Mouse (Mus musculus): ENCODE measurements at regions not wholly inside any gene's neighbourhood (a gene's known extent, or its start where the extent isn't known, plus 50 kb on each side); places are given as distances from the start of the nearest gene placed in this dataset.

DNA sequence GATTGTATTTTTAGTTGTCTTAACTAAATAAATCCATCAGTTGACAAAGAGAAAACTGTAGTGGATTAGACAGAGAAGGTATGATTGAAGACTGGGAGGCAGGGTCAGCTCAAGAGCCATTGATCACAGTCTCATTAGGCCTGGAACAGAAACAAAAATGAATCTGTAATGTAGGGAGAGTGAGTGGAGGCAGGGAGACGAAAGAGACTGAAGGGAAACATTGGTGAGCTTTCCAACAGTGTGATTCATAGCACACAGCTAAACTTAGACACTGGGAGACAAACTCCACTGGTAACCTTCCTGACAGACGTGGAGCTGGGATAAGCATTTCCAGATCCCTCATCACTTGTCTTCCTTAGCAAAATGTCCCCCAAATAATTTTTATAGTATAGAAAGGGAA lies 372.1 kb upstream of the Fam92a start:
- H3K4me2 ChIP-seq (replicated peaks), result no peak overlapping the region
- H3K36me3 ChIP-seq, result no peaks in the 10 kb centered on the region
- H3K9ac ChIP-seq, result no peak overlapping the region
- ATAC-seq (ENCODE audit: low FRiP score, low read depth), result no peak
- WGBS, result 43% methylated on average over 2 of the region's 2 CpGs
- H3K27ac ChIP-seq, result no peak overlapping the region
- H3K9me3 ChIP-seq, result no peaks in the 10 kb centered on the region
- H3K4me3 ChIP-seq, result no peak overlapping the region
- no peaks in the 10 kb centered on the region for H3K27me3 ChIP-seq (replicated peaks)
- H3K4me1 ChIP-seq, result peaks cover 7% of the 10 kb centered on the region; the same call in 1 of the 2 replicates

DNA sequence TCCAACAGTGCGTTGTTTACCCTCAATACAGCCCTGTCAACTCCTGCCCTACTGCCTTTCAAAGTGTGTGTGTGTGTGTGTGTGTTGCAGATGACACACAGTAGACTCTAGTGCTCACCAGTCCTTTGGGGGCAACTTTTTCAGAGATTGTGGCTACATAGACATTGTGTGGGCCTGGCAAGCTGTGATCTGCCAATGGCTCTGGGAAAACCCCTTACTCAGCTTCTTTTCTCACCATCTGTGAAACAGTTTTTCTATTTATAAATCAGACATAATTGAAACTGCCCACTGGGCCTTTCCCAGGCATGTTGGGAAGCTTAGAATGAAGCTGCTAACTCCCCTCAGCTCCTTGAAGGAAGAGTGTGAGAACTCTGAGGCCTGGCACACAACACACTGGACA lies 369.7 kb upstream of the Fam92a start:
- H3K4me1 ChIP-seq, result peaks cover 15% of the 10 kb centered on the region; the same call in 1 of the 2 replicates
- no peak overlapping the region for H3K9ac ChIP-seq
- no peak overlapping the region for H3K4me3 ChIP-seq
- WGBS, result 93% methylated on average over 1 of the region's 1 CpGs
- no peaks in the 10 kb centered on the region for H3K27me3 ChIP-seq (replicated peaks)
- no peak for ATAC-seq (ENCODE audit: low FRiP score, low read depth)
- H3K27ac ChIP-seq, result no peak overlapping the region
- no peaks in the 10 kb centered on the region for H3K36me3 ChIP-seq
- H3K9me3 ChIP-seq, result no peaks in the 10 kb centered on the region
- no peak overlapping the region for H3K4me2 ChIP-seq (replicated peaks)

DNA sequence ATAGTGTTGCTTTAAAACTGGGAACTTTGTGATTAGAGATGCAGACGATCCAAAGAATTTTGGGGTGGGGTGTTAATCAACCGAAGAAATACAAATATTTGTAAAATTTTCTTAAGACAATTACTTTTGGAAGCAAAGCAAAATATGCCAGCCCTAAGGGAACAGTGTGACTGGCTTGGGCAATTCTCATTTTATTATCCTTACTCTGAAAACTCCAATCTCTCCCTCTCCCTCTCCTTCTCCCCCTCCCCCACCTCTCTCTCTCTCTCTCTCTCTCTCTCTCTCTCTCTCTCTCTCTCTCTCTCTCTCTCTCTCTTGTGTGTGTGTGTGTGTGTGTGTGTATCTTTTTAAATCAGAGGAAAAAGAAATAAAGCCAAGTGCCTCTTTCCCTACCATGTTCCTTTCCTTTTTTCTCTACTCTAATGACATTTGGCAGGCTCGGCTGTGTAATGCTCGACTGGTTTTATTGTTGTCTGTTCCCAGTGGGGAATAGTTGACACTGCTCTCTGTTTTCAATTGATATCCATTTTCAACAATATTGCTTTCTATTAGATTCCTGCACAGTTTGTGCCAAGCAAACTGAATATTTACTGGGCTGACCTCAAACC lies 367.5 kb upstream of the Fam92a start:
- Histone ChIP-seq H3K27ac (0 out of 2 replicates have a peak overlapping the region, but pooled peaks have one; percentile 22), H3K4me3 (no peak overlapping the region), H3K27me3 (replicated peaks) (no peaks in the 10 kb centered on the region), H3K36me3 (no peaks in the 10 kb centered on the region), H3K4me2 (replicated peaks) (peak overlapping the region; percentile 46), H3K4me1 (peaks cover 17% of the 10 kb centered on the region), H3K9ac (no peak overlapping the region), H3K9me3 (no peaks in the 10 kb centered on the region)
- peak; percentile 70 for ATAC-seq (ENCODE audit: low FRiP score, low read depth)
- 21% methylated on average over 4 of the region's 4 CpGs for WGBS

DNA sequence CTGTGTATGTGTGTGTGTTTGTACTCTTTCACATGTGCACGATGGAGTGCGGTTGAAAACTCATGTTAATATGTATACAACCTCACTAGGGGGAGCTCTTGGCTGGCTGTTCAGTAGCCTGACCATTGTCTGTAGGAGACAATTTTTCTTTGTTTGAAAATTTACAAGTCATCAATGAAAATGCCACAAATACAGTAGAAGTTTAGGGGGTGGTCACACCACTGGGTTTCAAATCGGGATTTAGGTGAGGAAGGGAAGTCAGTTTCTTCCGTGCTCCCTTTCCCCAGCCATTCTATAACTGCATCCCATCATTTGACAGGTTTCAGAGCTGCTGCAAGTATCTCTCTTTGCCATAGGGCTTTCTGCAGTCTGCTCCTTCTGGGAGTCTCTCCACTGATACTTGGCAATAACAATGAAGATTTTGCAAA lies 366.9 kb upstream of the Fam92a start:
- WGBS, result 9% methylated on average over 4 of the region's 4 CpGs

DNA sequence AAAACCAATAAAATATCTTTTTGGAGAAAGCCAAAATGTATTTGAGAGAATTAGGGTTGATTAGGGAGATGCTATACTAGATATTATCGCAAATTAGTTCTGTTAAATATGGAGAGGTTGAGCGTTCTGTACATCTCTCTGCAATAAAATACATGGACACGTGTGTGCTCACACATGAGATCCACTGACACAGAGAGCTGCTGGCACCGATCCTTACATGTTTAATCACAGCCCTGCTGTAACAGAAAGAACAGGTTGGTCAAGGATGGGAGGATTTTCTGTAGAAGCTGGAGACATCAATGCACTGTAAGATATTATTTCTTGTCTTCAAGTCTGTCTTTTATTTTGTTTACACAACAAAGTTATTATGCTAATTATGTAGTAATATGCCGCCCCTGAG lies 366.2 kb upstream of the Fam92a start:
- no peaks in the 10 kb centered on the region for H3K9me3 ChIP-seq
- H3K27ac ChIP-seq, result no peak overlapping the region
- H3K4me2 ChIP-seq (replicated peaks), result no peak overlapping the region
- peaks cover 18% of the 10 kb centered on the region for H3K4me1 ChIP-seq
- WGBS, result 63% methylated on average over 5 of the region's 5 CpGs
- H3K36me3 ChIP-seq, result no peaks in the 10 kb centered on the region
- H3K27me3 ChIP-seq (replicated peaks), result no peaks in the 10 kb centered on the region
- ATAC-seq (ENCODE audit: low FRiP score, low read depth), result no peak
- no peak overlapping the region for H3K9ac ChIP-seq
- H3K4me3 ChIP-seq, result no peak overlapping the region

More for the DNA sequence above, 366.9 kb upstream of the Fam92a start:
- Histone ChIP-seq H3K27me3 (replicated peaks) (no peaks in the 10 kb centered on the region), H3K4me2 (replicated peaks) (peak overlapping the region; percentile 46), H3K9ac (no peak overlapping the region), H3K4me1 (peaks cover 18% of the 10 kb centered on the region), H3K9me3 (no peaks in the 10 kb centered on the region), H3K4me3 (no peak overlapping the region), H3K36me3 (no peaks in the 10 kb centered on the region), H3K27ac (peak overlapping the region; percentile 22; the same call in 1 of the 2 replicates)
- peak; percentile 72 for ATAC-seq (ENCODE audit: low FRiP score, low read depth)

DNA sequence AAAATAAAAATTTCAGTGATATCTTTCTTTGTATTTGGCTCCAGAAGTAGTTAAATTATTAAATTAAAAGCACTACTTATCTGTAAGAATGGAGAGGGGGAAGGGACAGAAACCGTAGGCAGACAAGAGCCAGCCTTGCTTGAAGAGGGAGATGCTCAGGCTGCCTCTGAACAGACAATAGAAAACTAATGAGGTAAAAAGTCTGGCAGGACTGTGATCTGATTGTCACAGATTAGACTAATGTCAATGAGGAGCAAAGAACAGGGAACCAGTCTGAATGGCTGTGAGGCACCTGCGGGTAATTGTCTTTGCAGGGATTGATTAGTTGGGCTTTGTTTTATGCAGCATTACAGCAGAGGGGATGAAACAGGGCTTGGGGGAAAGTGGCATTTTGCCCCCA lies 362.3 kb upstream of the Fam92a start:
- no peak overlapping the region for H3K9ac ChIP-seq
- peaks cover 14% of the 10 kb centered on the region for H3K4me1 ChIP-seq
- no peaks in the 10 kb centered on the region for H3K36me3 ChIP-seq
- 11% methylated on average over 2 of the region's 2 CpGs for WGBS
- no peaks in the 10 kb centered on the region for H3K27me3 ChIP-seq (replicated peaks)
- H3K9me3 ChIP-seq, result no peaks in the 10 kb centered on the region
- H3K27ac ChIP-seq, result no peak overlapping the region
- 0 out of 2 replicates have a peak, but pooled peaks have one; percentile 29 for ATAC-seq (ENCODE audit: low FRiP score, low read depth)
- H3K4me2 ChIP-seq (replicated peaks), result no peak overlapping the region
- no peak overlapping the region for H3K4me3 ChIP-seq

DNA sequence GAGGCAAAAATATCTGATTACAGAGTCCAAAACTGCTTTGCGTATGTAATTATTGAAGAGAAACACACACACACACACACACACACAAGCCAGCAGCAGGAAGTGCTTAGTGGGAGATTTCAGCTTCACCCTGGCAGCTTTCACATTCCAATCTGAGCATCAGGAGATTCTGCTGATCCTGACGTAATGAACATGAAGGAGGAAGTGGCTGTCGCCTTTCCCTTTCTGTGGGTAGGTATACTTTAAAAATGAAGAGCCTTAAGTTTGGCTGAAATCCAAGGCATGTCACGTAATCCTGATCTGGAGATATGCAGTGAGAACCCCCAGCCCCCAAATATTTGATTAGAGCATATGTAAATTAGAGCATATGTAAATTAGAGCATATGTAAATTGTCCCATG lies 361.1 kb upstream of the Fam92a start:
- peaks cover 10% of the 10 kb centered on the region; the same call in 1 of the 2 replicates for H3K4me1 ChIP-seq
- no peaks in the 10 kb centered on the region for H3K27me3 ChIP-seq (replicated peaks)
- 73% methylated on average over 4 of the region's 4 CpGs for WGBS
- H3K27ac ChIP-seq, result no peak overlapping the region
- H3K4me3 ChIP-seq, result no peak overlapping the region
- ATAC-seq (ENCODE audit: low FRiP score, low read depth), result no peak
- no peak overlapping the region for H3K4me2 ChIP-seq (replicated peaks)
- H3K9ac ChIP-seq, result no peak overlapping the region
- no peaks in the 10 kb centered on the region for H3K36me3 ChIP-seq
- H3K9me3 ChIP-seq, result no peaks in the 10 kb centered on the region

DNA sequence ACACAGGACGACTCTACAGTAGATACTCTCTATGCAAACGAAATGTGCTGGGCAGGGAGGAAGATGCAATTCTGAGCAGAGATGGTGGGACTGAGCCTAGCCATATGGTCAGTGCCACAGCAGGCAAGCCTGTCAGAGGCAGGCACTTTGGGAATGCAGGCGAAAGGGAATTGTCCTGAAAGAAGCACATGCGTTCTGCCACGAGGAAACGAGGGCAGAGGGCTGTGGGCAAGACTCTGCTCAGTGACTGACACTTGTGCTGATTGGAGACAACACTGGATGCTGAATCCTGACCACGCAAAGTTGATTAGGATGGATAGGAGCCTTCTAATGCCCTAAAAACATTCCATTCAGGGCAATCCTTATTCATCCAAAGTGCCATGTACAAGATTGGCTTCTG lies 350.5 kb upstream of the Fam92a start:
- Histone ChIP-seq H3K9me3 (no peaks in the 10 kb centered on the region), H3K27ac (no peak overlapping the region), H3K9ac (no peak overlapping the region), H3K4me2 (replicated peaks) (no peak overlapping the region), H3K27me3 (replicated peaks) (no peaks in the 10 kb centered on the region), H3K36me3 (no peaks in the 10 kb centered on the region), H3K4me3 (no peak overlapping the region), H3K4me1 (no peaks in the 10 kb centered on the region)
- no peak for ATAC-seq (ENCODE audit: low FRiP score, low read depth)
- WGBS, result 65% methylated on average over 7 of the region's 7 CpGs

DNA sequence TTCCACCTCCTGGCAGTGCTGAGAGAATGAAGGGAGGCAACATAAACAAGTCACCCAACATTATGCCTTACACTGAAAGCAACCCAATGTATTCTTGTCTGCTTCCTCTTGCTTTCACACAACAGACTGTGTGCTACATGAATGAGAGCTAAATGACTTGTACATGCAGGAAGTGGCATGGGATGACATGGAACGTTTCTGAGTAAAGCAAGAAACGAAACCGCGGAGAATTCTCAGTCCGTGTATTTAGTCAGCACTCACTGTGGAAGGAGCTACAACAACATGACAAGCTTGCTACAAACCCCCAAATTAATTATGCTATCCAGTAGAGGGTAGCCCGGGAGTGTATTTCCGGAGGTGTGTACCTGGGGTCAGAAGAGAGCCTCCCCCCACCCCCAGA lies 349.4 kb upstream of the Fam92a start:
- ATAC-seq (ENCODE audit: low FRiP score, low read depth), result no peak
- Histone ChIP-seq H3K4me1 (no peaks in the 10 kb centered on the region), H3K9ac (no peak overlapping the region), H3K4me2 (replicated peaks) (no peak overlapping the region), H3K36me3 (no peaks in the 10 kb centered on the region), H3K27me3 (replicated peaks) (no peaks in the 10 kb centered on the region), H3K4me3 (no peak overlapping the region), H3K27ac (no peak overlapping the region), H3K9me3 (no peaks in the 10 kb centered on the region)
- 92% methylated on average over 7 of the region's 7 CpGs for WGBS

DNA sequence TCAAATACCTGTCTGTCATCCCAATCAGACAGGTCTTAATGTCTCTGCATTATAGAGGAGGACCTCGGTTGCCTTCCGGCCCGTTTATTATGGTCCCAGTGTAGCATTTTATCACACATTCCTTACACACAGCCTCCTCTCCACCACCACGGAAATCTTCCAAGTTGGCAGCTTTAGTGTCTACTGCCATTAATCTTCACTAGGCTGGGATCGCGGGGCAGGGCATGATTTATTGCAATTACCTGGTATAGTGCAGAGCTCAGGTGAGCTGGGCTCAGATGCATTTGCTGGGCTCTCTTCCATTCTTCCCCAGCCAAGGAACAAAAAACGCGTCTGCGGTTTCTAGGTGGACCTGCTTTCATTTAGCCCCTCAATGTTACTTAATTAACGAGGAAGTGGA lies 344.7 kb upstream of the Fam92a start:
- no peaks in the 10 kb centered on the region for H3K4me1 ChIP-seq
- H3K27me3 ChIP-seq (replicated peaks), result no peaks in the 10 kb centered on the region
- ATAC-seq (ENCODE audit: low FRiP score, low read depth), result peak; percentile 25; the same call in 1 of the 2 replicates
- no peak overlapping the region for H3K9ac ChIP-seq
- no peak overlapping the region for H3K4me2 ChIP-seq (replicated peaks)
- WGBS, result 73% methylated on average over 10 of the region's 10 CpGs
- no peak overlapping the region for H3K27ac ChIP-seq
- no peaks in the 10 kb centered on the region for H3K36me3 ChIP-seq
- no peak overlapping the region for H3K4me3 ChIP-seq
- H3K9me3 ChIP-seq, result no peaks in the 10 kb centered on the region

DNA sequence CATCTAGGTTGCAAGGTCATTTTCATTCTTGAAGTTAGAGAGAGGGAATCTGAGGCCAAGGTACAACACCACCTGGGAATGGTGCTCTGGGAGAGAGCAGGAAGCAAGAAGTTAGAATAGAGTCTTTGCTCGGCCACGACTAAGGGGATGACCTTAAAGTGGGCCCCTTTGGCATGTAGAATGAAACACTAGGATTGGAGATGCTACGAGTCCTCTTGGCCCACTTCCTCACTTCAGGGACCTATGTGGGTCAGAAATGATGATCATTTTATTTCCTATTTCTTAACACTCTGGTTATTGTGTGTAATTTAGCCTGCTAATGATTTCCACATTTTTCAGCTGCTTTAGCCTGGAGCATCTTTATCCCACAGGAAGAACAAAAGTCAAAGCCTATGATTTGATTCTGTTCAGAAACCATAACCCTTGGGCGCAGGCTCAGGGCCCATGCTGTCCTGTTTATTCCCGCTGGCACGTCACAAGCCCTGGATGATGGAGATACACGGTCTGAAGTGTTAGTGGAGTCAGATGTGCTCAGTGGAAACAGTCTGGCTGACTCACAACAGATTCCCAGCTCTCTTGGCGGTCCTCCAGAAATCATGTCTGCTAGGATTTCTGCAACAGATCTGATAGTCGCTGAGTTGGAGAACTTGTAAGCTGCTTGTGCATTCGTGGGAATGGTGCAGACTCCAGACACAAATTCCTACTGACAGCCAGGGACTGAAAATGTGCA lies 340.0 kb upstream of the Fam92a start:
- no peak overlapping the region for H3K9ac ChIP-seq
- no peak overlapping the region for H3K4me3 ChIP-seq
- peaks cover under 1% of the 10 kb centered on the region; the same call in 1 of the 2 replicates for H3K4me1 ChIP-seq
- WGBS, result 80% methylated on average over 10 of the region's 10 CpGs
- no peak for ATAC-seq (ENCODE audit: low FRiP score, low read depth)
- no peak overlapping the region for H3K27ac ChIP-seq
- no peaks in the 10 kb centered on the region for H3K9me3 ChIP-seq
- no peaks in the 10 kb centered on the region for H3K36me3 ChIP-seq
- H3K27me3 ChIP-seq (replicated peaks), result no peaks in the 10 kb centered on the region
- no peak overlapping the region for H3K4me2 ChIP-seq (replicated peaks)

DNA sequence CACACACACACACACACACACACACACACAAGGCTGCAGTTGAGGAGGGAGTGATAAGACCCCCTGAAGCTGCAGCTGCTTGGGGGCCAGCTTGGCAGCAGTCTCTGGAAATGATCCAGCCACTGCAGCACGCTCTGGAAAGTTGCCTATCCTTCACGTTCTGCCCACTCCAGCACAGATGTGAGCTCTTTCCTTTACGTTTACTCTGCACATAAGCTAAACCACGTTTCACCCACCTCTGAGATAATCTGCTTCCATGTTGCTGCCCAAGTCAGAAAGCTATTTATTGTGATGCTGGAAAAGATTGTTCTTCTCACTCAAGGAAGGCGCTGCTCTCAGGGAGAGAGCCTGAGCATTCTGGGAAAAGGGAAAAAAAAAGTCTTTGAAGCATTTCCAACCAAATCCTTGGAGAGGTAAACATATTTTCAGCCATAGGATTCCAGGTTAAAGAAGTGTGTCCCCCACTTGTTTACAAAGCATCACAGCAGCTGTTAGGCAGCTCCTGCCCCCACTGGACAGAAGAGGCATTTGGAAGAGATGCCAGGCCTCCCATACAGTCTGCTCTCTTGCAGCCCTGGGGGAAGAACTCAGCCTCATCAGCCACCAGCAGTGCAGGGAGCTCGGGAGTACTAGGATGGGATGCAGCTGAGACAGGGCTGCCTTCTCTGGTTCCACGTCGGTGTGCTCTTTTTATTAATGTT lies 335.2 kb upstream of the Fam92a start:
- Histone ChIP-seq H3K9ac (no peak overlapping the region), H3K27ac (no peak overlapping the region), H3K4me1 (peaks cover 3% of the 10 kb centered on the region; the same call in 1 of the 2 replicates), H3K27me3 (replicated peaks) (no peaks in the 10 kb centered on the region), H3K4me2 (replicated peaks) (no peak overlapping the region), H3K36me3 (no peaks in the 10 kb centered on the region), H3K4me3 (no peak overlapping the region), H3K9me3 (no peaks in the 10 kb centered on the region)
- ATAC-seq (ENCODE audit: low FRiP score, low read depth), result peak; percentile 81
- WGBS, result 39% methylated on average over 8 of the region's 8 CpGs

Data from neural tube, embryonic 12.5 days (tissue).